Mouse (Mus musculus) liver, postnatal 0 days (tissue): ENCODE measurements around the gene Gfpt1. TPM values are rescaled to one million over a fixed set of nuclear protein-coding genes. Genes with fewer than 3 reads are reported as not detected.
"Not testable (repeated sequence)": the region's sequence is repeated elsewhere in the genome, so short reads cannot be mapped to it uniquely, and the experiment has no call there.

Experiments used
- ATAC-seq: fragments of 200-750 bp; cut with Nextera tagmentation; 2 replicates; pipeline ENCODE4 v1.8.0; 2017; ENCODE audit warnings: mild to moderate bottlenecking, moderate library complexity
- DNase-seq: peaks from one replicate; pipeline ENCODE4 v3.0.0-alpha.2; 2016
- H3K27ac ChIP-seq: fragments of 300-500 bp; sonication (generic); 2 replicates; pipeline ENCODE4 v1.5.1; 2014; ENCODE audit warnings: antibody characterized with exemption, moderate library complexity, mild to moderate bottlenecking, low read depth
- H3K27me3 ChIP-seq: fragments of 300-500 bp; sonication (generic); 2 replicates; pipeline ENCODE4 v1.6.1; 2014; ENCODE audit warnings: low read length, control low read depth, mixed read lengths; ENCODE audit not compliant: insufficient read depth
- H3K36me3 ChIP-seq: fragments of 300-500 bp; sonication (generic); replicated peaks from 2 replicates; pipeline ENCODE4 v1.6.1; 2014; ENCODE audit warnings: mild to moderate bottlenecking, control low read depth, low read length, moderate library complexity, mixed read lengths; ENCODE audit not compliant: insufficient read depth
- H3K4me1 ChIP-seq: fragments of 300-500 bp; sonication (generic); 2 replicates; pipeline ENCODE4 v1.6.1; 2014; ENCODE audit warnings: antibody characterized with exemption, mild to moderate bottlenecking, control low read depth; ENCODE audit not compliant: insufficient read depth
- H3K4me2 ChIP-seq: fragments of 300-500 bp; sonication (generic); 2 replicates; pipeline ENCODE4 v1.6.1; 2014; ENCODE audit warnings: low read depth, mild to moderate bottlenecking, low read length, moderate library complexity, mixed read lengths
- H3K4me3 ChIP-seq: fragments of 300-500 bp; sonication (generic); 2 replicates; pipeline ENCODE4 v1.5.1; 2014; ENCODE audit warnings: low read depth, low read length
- H3K9ac ChIP-seq: fragments of 300-500 bp; sonication (generic); replicated peaks from 2 replicates; pipeline ENCODE4 v1.6.1; 2014; ENCODE audit warnings: mild to moderate bottlenecking, moderate library complexity
- H3K9me3 ChIP-seq: fragments of 300-500 bp; sonication (generic); 2 replicates; pipeline ENCODE4 v1.6.1; 2016; ENCODE audit warnings: mild to moderate bottlenecking, control low read depth, low read length, mixed read lengths
- CTCF ChIP-seq: sonication (generic); IDR thresholded peaks from 2 replicates; pipeline ENCODE4 v1.5.1; 2016; ENCODE audit warnings: antibody characterized with exemption, low read depth
- EP300 ChIP-seq: IDR thresholded peaks from 2 replicates; pipeline ENCODE4 v1.6.1; 2016; ENCODE audit warnings: antibody characterized with exemption, low read depth, mild to moderate bottlenecking
- WGBS: fragments of 180-500 bp; shearing (Covaris S2); extraction: QIAGEN DNeasy Blood & Tissue Kit; methylation state at CpG from one replicate; pipeline ENCODE4 v1.1.7; 2014; ENCODE audit not compliant: insufficient replicate concordance; 5-methylcytosine and 5-hydroxymethylcytosine counted together
- polyA plus RNA-seq: library from polyadenylated mRNA; unstranded; fragments of >200 nt; fragmentation: Nextera tagmentation; extraction: Ambion mirVana; gene quantifications from 2 replicates; pipeline ENCODE4 v1.2.1, GENCODE M21; 2015

Gfpt1 gene
- polyA plus RNA-seq, 1 experiment from 2014 or later: 3.6 TPM

DNA sequence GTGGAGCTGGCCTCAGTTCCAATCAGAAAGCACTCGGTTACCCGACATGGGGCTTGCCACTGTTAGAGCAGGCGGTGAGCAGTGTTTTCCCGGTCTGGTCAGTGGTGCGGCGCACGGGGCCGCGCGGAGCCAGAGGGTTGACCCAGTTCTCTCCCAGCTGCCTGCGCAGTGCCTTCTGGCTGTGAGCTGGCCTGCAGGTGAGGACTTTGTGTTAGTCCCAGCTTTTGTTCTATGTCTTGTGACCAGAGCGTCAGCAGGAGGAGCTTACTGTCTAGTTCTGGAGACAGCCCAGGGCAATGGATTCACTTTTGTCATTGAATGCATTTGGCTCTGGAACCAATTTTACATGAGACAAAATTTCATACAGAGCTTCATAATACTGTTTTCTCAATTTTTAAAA lies 20.9 kb upstream of the Gfpt1 start:
- ATAC-seq (no peak), DNase-seq (no peak)
- WGBS: 94% methylated on average over 12 of the region's 12 CpGs
- Histone ChIP-seq H3K4me1 (peaks cover under 1% of the 10 kb centered on the region; the same call in 1 of the 2 replicates), H3K9me3 (peaks cover 2% of the 10 kb centered on the region; the same call in 1 of the 2 replicates), H3K27ac (no peak overlapping the region), H3K9ac (no peak overlapping the region), H3K27me3 (no peaks in the 10 kb centered on the region), H3K36me3 (peaks cover 57% of the 10 kb centered on the region), H3K4me3 (no peak overlapping the region), H3K4me2 (no peak overlapping the region)
- TF ChIP-seq EP300 (no peak), CTCF (no peak)

DNA sequence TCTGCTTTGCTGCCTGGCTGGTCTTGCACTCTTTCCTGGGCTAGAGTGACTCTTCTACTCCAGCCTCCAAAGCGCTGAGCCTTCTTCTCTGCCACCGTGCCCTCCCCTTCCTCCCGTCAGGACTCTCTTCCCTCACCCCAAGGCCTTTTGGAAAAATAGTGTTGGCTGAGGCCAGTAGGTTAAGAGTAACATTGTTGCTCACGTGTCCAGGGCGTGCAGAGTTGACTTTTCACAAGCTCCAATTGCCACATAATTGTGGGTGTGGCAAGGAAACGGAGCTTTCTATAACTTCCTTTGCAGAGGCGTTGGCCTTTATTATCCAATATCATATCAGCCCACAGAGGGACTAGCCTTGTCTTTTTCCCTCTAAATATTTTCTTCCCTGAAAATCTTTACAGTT lies 15.7 kb upstream of the Gfpt1 start:
- peak overlapping the region; percentile 62; the same call in 1 of the 2 replicates for H3K27ac ChIP-seq
- H3K4me3 ChIP-seq: no peak overlapping the region
- H3K9me3 ChIP-seq: no peaks in the 10 kb centered on the region
- H3K27me3 ChIP-seq: no peaks in the 10 kb centered on the region
- peaks cover 8% of the 10 kb centered on the region; the same call in 1 of the 2 replicates for H3K4me1 ChIP-seq
- peaks cover 20% of the 10 kb centered on the region for H3K36me3 ChIP-seq
- H3K9ac ChIP-seq: no peak overlapping the region
- no peak overlapping the region for H3K4me2 ChIP-seq
- ATAC-seq (peak; percentile 54), DNase-seq (peak; percentile 53)
- TF ChIP-seq EP300: peak; percentile 45; the same call in 1 of the 2 replicates
- TF ChIP-seq CTCF: no peak
- WGBS: 34% methylated on average over 7 of the region's 7 CpGs

DNA sequence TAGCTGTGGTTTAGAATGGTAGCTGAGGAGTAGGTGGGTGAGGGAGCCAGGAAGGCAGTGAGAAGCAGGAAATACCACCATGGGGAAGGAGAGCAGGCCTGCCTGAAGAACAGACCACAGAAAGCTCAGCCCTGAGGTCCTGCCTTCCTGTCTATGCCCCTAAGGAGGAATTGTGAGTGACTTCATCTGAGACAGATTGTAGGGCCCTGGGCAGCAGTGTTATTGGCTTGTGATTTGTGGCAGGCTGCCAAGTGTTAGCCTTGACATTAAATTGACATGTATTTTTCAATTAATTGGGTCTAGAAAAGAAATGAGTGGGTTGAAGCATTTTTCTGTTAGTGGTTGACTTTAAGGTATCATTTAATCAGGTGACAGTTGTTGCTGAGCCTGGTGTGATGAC lies 13.8 kb upstream of the Gfpt1 start:
- Histone ChIP-seq H3K36me3 (peaks cover 8% of the 10 kb centered on the region), H3K27me3 (no peaks in the 10 kb centered on the region), H3K27ac (no peak overlapping the region), H3K4me1 (peaks cover 8% of the 10 kb centered on the region; the same call in 1 of the 2 replicates), H3K9ac (no peak overlapping the region), H3K4me3 (no peak overlapping the region), H3K4me2 (no peak overlapping the region), H3K9me3 (no peaks in the 10 kb centered on the region)
- no peak for TF ChIP-seq CTCF
- no peak for TF ChIP-seq EP300
- DNase-seq (no peak), ATAC-seq (no peak)

DNA sequence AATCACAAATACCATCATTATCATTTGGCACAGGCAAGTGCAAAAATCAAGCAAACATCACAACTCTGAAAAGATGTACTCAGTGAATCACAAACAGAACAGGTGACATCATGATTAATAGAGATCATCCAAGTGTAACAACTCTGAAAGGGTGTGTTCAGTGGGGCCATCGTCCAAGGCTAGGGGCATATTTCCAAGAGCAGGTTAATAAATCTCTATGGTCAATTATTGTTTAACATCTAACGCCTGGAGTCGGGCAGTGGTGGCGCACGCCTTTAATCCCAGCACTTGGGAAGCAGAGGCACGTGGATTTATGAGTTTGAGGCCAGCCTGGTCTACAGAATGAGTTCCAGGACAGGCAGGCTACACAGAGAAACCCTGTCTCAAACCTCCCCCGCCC lies 11.3 kb upstream of the Gfpt1 start:
- TF ChIP-seq EP300: peak; percentile 63
- WGBS: 56% methylated on average over 7 of the region's 7 CpGs

DNA sequence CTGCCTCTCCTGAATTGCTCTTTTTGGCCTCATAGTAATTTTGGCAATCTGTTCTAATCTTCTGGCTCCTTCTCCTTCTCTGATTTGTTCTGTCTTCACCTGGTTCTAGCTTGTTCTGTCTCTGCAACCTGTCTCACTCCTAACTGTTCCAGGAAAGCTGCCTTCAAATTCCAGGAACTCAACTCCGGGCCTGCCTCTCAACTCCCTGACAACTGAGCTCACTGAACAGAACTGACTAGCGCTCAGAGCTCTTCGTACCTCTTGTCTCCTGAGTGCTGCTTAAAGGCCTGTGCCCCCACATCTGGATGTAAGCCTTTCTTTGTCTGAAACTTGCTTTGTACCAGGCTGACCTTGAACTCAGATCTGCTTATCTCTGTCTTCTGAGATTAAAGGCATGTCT lies 10.2 kb upstream of the Gfpt1 start:
- H3K9ac ChIP-seq: no peak overlapping the region
- H3K4me1 ChIP-seq: 0 out of 2 replicates have a peak, but pooled peaks cover 4% of the 10 kb centered on the region
- TF ChIP-seq CTCF (no peak), EP300 (no peak)
- H3K27ac ChIP-seq: no peak overlapping the region
- no peak overlapping the region for H3K4me2 ChIP-seq
- H3K9me3 ChIP-seq: peaks cover 4% of the 10 kb centered on the region; the same call in 1 of the 2 replicates
- no peaks in the 10 kb centered on the region; the same call in 1 of the 2 replicates for H3K36me3 ChIP-seq
- WGBS: 81% methylated on average over 3 of the region's 3 CpGs
- DNase-seq: no peak
- no peak for ATAC-seq
- H3K27me3 ChIP-seq: no peaks in the 10 kb centered on the region
- no peak overlapping the region for H3K4me3 ChIP-seq

More for the DNA sequence above, 11.3 kb upstream of the Gfpt1 start:
- DNase-seq (peak; percentile 42), ATAC-seq (peak; percentile 87)
- H3K4me1 ChIP-seq, H3K4me3 ChIP-seq, H3K4me2 ChIP-seq, H3K27me3 ChIP-seq, H3K9me3 ChIP-seq, H3K9ac ChIP-seq, H3K36me3 ChIP-seq: not testable (repeated sequence)
- peak overlapping the region; percentile 78; the same call in 1 of the 2 replicates for H3K27ac ChIP-seq

DNA sequence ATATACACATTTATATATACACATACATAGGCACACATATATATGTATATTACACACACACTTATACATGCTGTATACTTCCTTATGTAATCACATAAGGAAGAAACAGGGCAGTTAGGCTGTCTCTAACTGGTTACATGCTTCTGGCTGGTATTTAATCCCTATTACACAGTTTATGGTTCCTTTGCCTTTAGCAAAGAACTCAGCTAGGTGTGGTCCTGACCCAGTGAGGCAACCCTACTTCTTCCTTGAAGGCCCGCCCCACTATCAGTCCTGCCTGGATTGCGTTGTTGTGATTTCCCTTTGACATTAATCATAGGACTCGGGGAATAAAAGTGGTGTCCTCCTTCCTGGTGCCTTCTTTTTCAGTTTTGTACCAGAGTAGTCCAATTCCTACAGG lies 8.3 kb upstream of the Gfpt1 start:
- H3K4me3 ChIP-seq: no peak overlapping the region
- no peak overlapping the region for H3K9ac ChIP-seq
- H3K36me3 ChIP-seq: no peaks in the 10 kb centered on the region; the same call in 1 of the 2 replicates
- H3K4me1 ChIP-seq: 0 out of 2 replicates have a peak, but pooled peaks cover 4% of the 10 kb centered on the region
- H3K9me3 ChIP-seq: peaks cover 4% of the 10 kb centered on the region; the same call in 1 of the 2 replicates
- WGBS: 71% methylated on average over 3 of the region's 3 CpGs
- H3K27ac ChIP-seq: no peak overlapping the region
- ATAC-seq (no peak), DNase-seq (no peak)
- no peak overlapping the region for H3K4me2 ChIP-seq
- H3K27me3 ChIP-seq: no peaks in the 10 kb centered on the region
- TF ChIP-seq EP300 (no peak), CTCF (no peak)
